In the genomic region with DNA sequence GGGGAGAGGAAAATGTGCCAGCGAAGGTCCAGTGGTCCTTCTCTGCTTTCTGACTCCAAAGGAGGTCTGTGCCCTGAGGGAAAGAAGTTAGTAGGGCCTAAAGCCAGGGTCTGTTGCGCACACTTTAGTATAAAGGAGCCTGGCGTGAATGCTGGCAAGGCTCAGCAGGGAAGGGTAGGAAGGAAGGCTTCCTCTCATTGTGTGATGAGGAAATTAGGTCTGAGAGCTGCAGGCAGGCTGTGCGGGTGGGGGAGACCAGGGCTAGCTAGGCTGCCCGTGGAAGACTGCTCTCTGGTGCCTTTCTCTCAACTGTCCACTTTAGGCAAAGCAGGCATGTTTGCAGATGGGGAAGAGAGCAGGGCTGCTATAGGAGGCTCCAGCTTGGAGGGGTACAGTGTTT, we compare ENCODE assay signal across 8 mouse cellular contexts. TPM values are rescaled to one million over a fixed set of nuclear protein-coding genes. Genes with fewer than 3 reads are reported as not detected.
A peak's percentile ranks its signal among the peaks of the same experiment; 100 is the strongest.
DNase-seq lines count a peak whose midpoint lies in the region; ATAC-seq lines count a peak whose summit lies in the region.

No protein-coding gene starts in this region.

- intact Hi-C loops in heart, postnatal 14 days (cut with DNase I) = no loop called here

- H3K9ac ChIP-seq in heart, embryonic 15.5 days = 0 out of 2 replicates have a peak overlapping the region, but pooled peaks have one; percentile 8
- H3K9ac ChIP-seq in neural tube, embryonic 13.5 days = 0 out of 2 replicates have a peak overlapping the region, but pooled peaks have one; percentile 34

- 0 out of 2 replicates have a peak, but pooled peaks have one; percentile 24 for ATAC-seq in heart, embryonic 15.5 days (replicated peaks; ENCODE audit: insufficient number of reproducible peaks, insufficient read depth, low FRiP score, low read depth)
- no peak for ATAC-seq in neural tube, embryonic 13.5 days (ENCODE audit: low read depth)

- H3K4me2 ChIP-seq in heart, embryonic 15.5 days = no peak overlapping the region
- H3K4me2 ChIP-seq in neural tube, embryonic 13.5 days = no peak overlapping the region

- H3K4me3 ChIP-seq in heart, embryonic 15.5 days = no peak overlapping the region
- no peak overlapping the region for H3K4me3 ChIP-seq in neural tube, embryonic 13.5 days

- no peaks in the 10 kb centered on the region for H3K9me3 ChIP-seq in heart, embryonic 15.5 days (replicated peaks)
- H3K9me3 ChIP-seq in neural tube, embryonic 13.5 days = no peaks in the 10 kb centered on the region

- WGBS in heart, embryonic 15.5 days = 64% methylated on average over 5 of the region's 5 CpGs
- WGBS in neural tube, embryonic 13.5 days = 27% methylated on average over 5 of the region's 5 CpGs

- H3K27me3 ChIP-seq in heart, embryonic 15.5 days = no peaks in the 10 kb centered on the region; the same call in 1 of the 2 replicates
- H3K27me3 ChIP-seq in neural tube, embryonic 13.5 days = no peaks in the 10 kb centered on the region

- H3K27ac ChIP-seq in heart, embryonic 15.5 days = peak overlapping the region; percentile 68
- peak overlapping the region; percentile 52 for H3K27ac ChIP-seq in neural tube, embryonic 13.5 days (replicated peaks)

- peaks cover 86% of the 10 kb centered on the region for H3K4me1 ChIP-seq in heart, embryonic 15.5 days (replicated peaks)
- H3K4me1 ChIP-seq in neural tube, embryonic 13.5 days (replicated peaks) = peaks cover 28% of the 10 kb centered on the region

- no peaks in the 10 kb centered on the region for H3K36me3 ChIP-seq in heart, embryonic 15.5 days
- no peaks in the 10 kb centered on the region for H3K36me3 ChIP-seq in neural tube, embryonic 13.5 days

- peak; percentile 98 for DNase-seq in heart, adult 11 months
- DNase-seq in heart, postnatal 14 days = no peak
- DNase-seq in kidney, postnatal 4 days = peak; percentile 43 to 61
- DNase-seq in gastrocnemius, postnatal 10 days = no peak
- DNase-seq in left cerebral cortex, adult 11 months (ENCODE audit: low spot score) = no peak
- DNase-seq in right cerebral cortex, adult 18-20 months = no peak

RNA-seq across cellular contexts. Expression of a gene that starts 14.5 kb away (rescaled TPM):
- 10 to 100 TPM; 38.8 to 42.2 TPM for total RNA-seq in heart, postnatal 14 days (2021)
- polyA plus RNA-seq in heart, embryonic 15.5 days (2015; fragmentation: Nextera tagmentation; extraction: Ambion mirVana) = 6.6 and 9.5 TPM in 2 replicates
- polyA plus RNA-seq in neural tube, embryonic 13.5 days (2015; fragmentation: Nextera tagmentation; extraction: Ambion mirVana) = 3.2 and 4.7 TPM in 2 replicates
- 10 to 100 TPM; 58.8 to 61.3 TPM for total RNA-seq in gastrocnemius, postnatal 10 days (2021)

Comparison
In these comparisons a context has a peak if more than half of its experiments do, and no peak if none do; other contexts are left out.
1. DNase-seq: peak in heart, adult 11 months (single experiment) and kidney, postnatal 4 days (2 of 2); none in heart, postnatal 14 days (0 of 2), gastrocnemius, postnatal 10 days (single experiment), left cerebral cortex, adult 11 months (single experiment) and right cerebral cortex, adult 18-20 months (single experiment).